Mouse (Mus musculus): ENCODE data around the gene Slc38a6. TPM values are rescaled to one million over a fixed set of nuclear protein-coding genes. Genes with fewer than 3 reads are reported as not detected.
A peak's percentile ranks its signal among the peaks of the same experiment; 100 is the strongest.

Gene Slc38a6
- 8.3 and 11.6 TPM in 2 replicates for polyA plus RNA-seq (2014; fragmentation: Nextera tagmentation; extraction: Ambion mirVana)

GRCm38 (mm10) chr12:73286287-73287092 lies at the start of gene Slc38a6, which contains the start of gene Trmt5:
Slc38a6 (plus strand) TSS chr12:73286779.
Trmt5 (minus strand) TSS chr12:73286710.
- H3K4me3 ChIP-seq (ENCODE audit: low read depth, low read length) = peak within 1 kb of the TSS; percentile 66
- H3K27ac ChIP-seq (ENCODE audit: low read depth, low read length) = peak within 1 kb of the TSS; percentile 76
- H3K9me3 ChIP-seq (ENCODE audit: control insufficient read depth, low read length) = no peaks in the 10 kb centered on the region
- H3K4me1 ChIP-seq (ENCODE audit: control insufficient read depth, insufficient read depth, low read length) = peaks cover 10% of the 10 kb centered on the region
- ATAC-seq (ENCODE audit: insufficient read depth, low FRiP score, low TSS enrichment) (peak; percentile 95), DNase-seq (ENCODE audit: low spot score) (peak; percentile 96)
- H3K36me3 ChIP-seq (ENCODE audit: control insufficient read depth, insufficient read depth, low read length) = peaks cover 3% of the 10 kb centered on the region; the same call in 1 of the 2 replicates
- under 1% methylated on average over 53 of the region's 53 CpGs for WGBS
- no peaks in the 10 kb centered on the region for H3K27me3 ChIP-seq (ENCODE audit: control insufficient read depth, insufficient read depth, low read length)
- H3K9ac ChIP-seq (ENCODE audit: low read length) = peak within 1 kb of the TSS; percentile 79
- H3K4me2 ChIP-seq (ENCODE audit: low read depth) = peak within 1 kb of the TSS; percentile 67

- ATAC-seq (ENCODE audit: insufficient read depth, low FRiP score, low TSS enrichment) = peak; percentile 72
- 39% methylated on average over 10 of the region's 10 CpGs for WGBS
These were observed 44.6 kb upstream of the Slc38a6 start for GRCm38 (mm10) chr12:73241960-73242359.

GRCm38 (mm10) chr12:73245687-73246086 lies 40.9 kb upstream of the Slc38a6 start:
- Histone ChIP-seq H3K9me3 (ENCODE audit: control insufficient read depth, low read length) (no peaks in the 10 kb centered on the region), H3K4me3 (ENCODE audit: low read depth, low read length) (no peak overlapping the region), H3K4me1 (ENCODE audit: control insufficient read depth, insufficient read depth, low read length) (no peaks in the 10 kb centered on the region), H3K9ac (ENCODE audit: low read length) (no peak overlapping the region), H3K4me2 (ENCODE audit: low read depth) (no peak overlapping the region), H3K36me3 (ENCODE audit: control insufficient read depth, insufficient read depth, low read length) (no peaks in the 10 kb centered on the region), H3K27ac (ENCODE audit: low read depth, low read length) (no peak overlapping the region), H3K27me3 (ENCODE audit: control insufficient read depth, insufficient read depth, low read length) (no peaks in the 10 kb centered on the region)
- DNase-seq (ENCODE audit: low spot score) (no peak), ATAC-seq (ENCODE audit: insufficient read depth, low FRiP score, low TSS enrichment) (no peak)
- 75% methylated on average over 5 of the region's 5 CpGs for WGBS

More at GRCm38 (mm10) chr12:73241960-73242359, 44.6 kb upstream of the Slc38a6 start:
- H3K9ac ChIP-seq (ENCODE audit: low read length) = no peak overlapping the region
- peak overlapping the region; percentile 24; the same call in 1 of the 2 replicates for H3K27ac ChIP-seq (ENCODE audit: low read depth, low read length)
- H3K4me1 ChIP-seq (ENCODE audit: control insufficient read depth, insufficient read depth, low read length) = no peaks in the 10 kb centered on the region
- H3K27me3 ChIP-seq (ENCODE audit: control insufficient read depth, insufficient read depth, low read length) = no peaks in the 10 kb centered on the region
- no peak overlapping the region for H3K4me2 ChIP-seq (ENCODE audit: low read depth)
- H3K9me3 ChIP-seq (ENCODE audit: control insufficient read depth, low read length) = no peaks in the 10 kb centered on the region
- no peaks in the 10 kb centered on the region for H3K36me3 ChIP-seq (ENCODE audit: control insufficient read depth, insufficient read depth, low read length)
- H3K4me3 ChIP-seq (ENCODE audit: low read depth, low read length) = no peak overlapping the region
- DNase-seq (ENCODE audit: low spot score) = peak; percentile 64

GRCm38 (mm10) chr12:73255006-73255405 lies 31.6 kb upstream of the Slc38a6 start:
- ATAC-seq (ENCODE audit: insufficient read depth, low FRiP score, low TSS enrichment) = no peak
- H3K4me3 ChIP-seq (ENCODE audit: low read depth, low read length) = no peak overlapping the region
- no peak overlapping the region for H3K9ac ChIP-seq (ENCODE audit: low read length)
- no peaks in the 10 kb centered on the region for H3K9me3 ChIP-seq (ENCODE audit: control insufficient read depth, low read length)
- no peaks in the 10 kb centered on the region for H3K36me3 ChIP-seq (ENCODE audit: control insufficient read depth, insufficient read depth, low read length)
- no peaks in the 10 kb centered on the region for H3K4me1 ChIP-seq (ENCODE audit: control insufficient read depth, insufficient read depth, low read length)
- no peak for DNase-seq (ENCODE audit: low spot score)
- no peak overlapping the region for H3K27ac ChIP-seq (ENCODE audit: low read depth, low read length)
- no peaks in the 10 kb centered on the region for H3K27me3 ChIP-seq (ENCODE audit: control insufficient read depth, insufficient read depth, low read length)
- WGBS = 64% methylated on average over 2 of the region's 2 CpGs
- no peak overlapping the region for H3K4me2 ChIP-seq (ENCODE audit: low read depth)

- Histone ChIP-seq H3K27ac (ENCODE audit: low read depth, low read length) (no peak overlapping the region), H3K9me3 (ENCODE audit: control insufficient read depth, low read length) (no peaks in the 10 kb centered on the region), H3K4me3 (ENCODE audit: low read depth, low read length) (no peak overlapping the region), H3K36me3 (ENCODE audit: control insufficient read depth, insufficient read depth, low read length) (no peaks in the 10 kb centered on the region), H3K4me2 (ENCODE audit: low read depth) (no peak overlapping the region), H3K4me1 (ENCODE audit: control insufficient read depth, insufficient read depth, low read length) (no peaks in the 10 kb centered on the region), H3K9ac (ENCODE audit: low read length) (no peak overlapping the region), H3K27me3 (ENCODE audit: control insufficient read depth, insufficient read depth, low read length) (no peaks in the 10 kb centered on the region)
- WGBS = 93% methylated on average over 6 of the region's 6 CpGs
- ATAC-seq (ENCODE audit: insufficient read depth, low FRiP score, low TSS enrichment) (no peak), DNase-seq (ENCODE audit: low spot score) (no peak)
These were observed 27.3 kb upstream of the Slc38a6 start for GRCm38 (mm10) chr12:73259269-73259668.

GRCm38 (mm10) chr12:73260339-73260738 lies 26.2 kb upstream of the Slc38a6 start:
- WGBS = 77% methylated on average over 1 of the region's 1 CpGs
- no peak for DNase-seq (ENCODE audit: low spot score)

GRCm38 (mm10) chr12:73265381-73265978 lies 21.1 kb upstream of the Slc38a6 start:
- Histone ChIP-seq H3K36me3 (ENCODE audit: control insufficient read depth, insufficient read depth, low read length) (no peaks in the 10 kb centered on the region), H3K27ac (ENCODE audit: low read depth, low read length) (no peak overlapping the region), H3K27me3 (ENCODE audit: control insufficient read depth, insufficient read depth, low read length) (no peaks in the 10 kb centered on the region), H3K4me3 (ENCODE audit: low read depth, low read length) (no peak overlapping the region), H3K9me3 (ENCODE audit: control insufficient read depth, low read length) (no peaks in the 10 kb centered on the region), H3K9ac (ENCODE audit: low read length) (no peak overlapping the region), H3K4me2 (ENCODE audit: low read depth) (no peak overlapping the region), H3K4me1 (ENCODE audit: control insufficient read depth, insufficient read depth, low read length) (no peaks in the 10 kb centered on the region)
- 85% methylated on average over 3 of the region's 3 CpGs for WGBS
- DNase-seq (ENCODE audit: low spot score) (no peak), ATAC-seq (ENCODE audit: insufficient read depth, low FRiP score, low TSS enrichment) (no peak)

More at GRCm38 (mm10) chr12:73260339-73260738, 26.2 kb upstream of the Slc38a6 start:
- Histone ChIP-seq H3K27ac (ENCODE audit: low read depth, low read length) (no peak overlapping the region), H3K27me3 (ENCODE audit: control insufficient read depth, insufficient read depth, low read length) (no peaks in the 10 kb centered on the region), H3K4me1 (ENCODE audit: control insufficient read depth, insufficient read depth, low read length) (no peaks in the 10 kb centered on the region), H3K4me2 (ENCODE audit: low read depth) (no peak overlapping the region), H3K36me3 (ENCODE audit: control insufficient read depth, insufficient read depth, low read length) (no peaks in the 10 kb centered on the region), H3K9me3 (ENCODE audit: control insufficient read depth, low read length) (no peaks in the 10 kb centered on the region), H3K4me3 (ENCODE audit: low read depth, low read length) (no peak overlapping the region), H3K9ac (ENCODE audit: low read length) (no peak overlapping the region)
- no peak for ATAC-seq (ENCODE audit: insufficient read depth, low FRiP score, low TSS enrichment)

- H3K27me3 ChIP-seq (ENCODE audit: control insufficient read depth, insufficient read depth, low read length) = no peaks in the 10 kb centered on the region
- DNase-seq (ENCODE audit: low spot score) = no peak
- 72% methylated on average over 1 of the region's 1 CpGs for WGBS
- no peak for ATAC-seq (ENCODE audit: insufficient read depth, low FRiP score, low TSS enrichment)
- no peaks in the 10 kb centered on the region for H3K9me3 ChIP-seq (ENCODE audit: control insufficient read depth, low read length)
- H3K9ac ChIP-seq (ENCODE audit: low read length) = no peak overlapping the region
- no peaks in the 10 kb centered on the region for H3K4me1 ChIP-seq (ENCODE audit: control insufficient read depth, insufficient read depth, low read length)
- no peak overlapping the region for H3K4me3 ChIP-seq (ENCODE audit: low read depth, low read length)
- no peak overlapping the region for H3K4me2 ChIP-seq (ENCODE audit: low read depth)
- H3K27ac ChIP-seq (ENCODE audit: low read depth, low read length) = no peak overlapping the region
- no peaks in the 10 kb centered on the region for H3K36me3 ChIP-seq (ENCODE audit: control insufficient read depth, insufficient read depth, low read length)
These were observed 20.0 kb upstream of the Slc38a6 start for GRCm38 (mm10) chr12:73266597-73266996.
